Mouse (Mus musculus): ENCODE data around the gene Fam216a. TPM values are rescaled to one million over a fixed set of nuclear protein-coding genes. Genes with fewer than 3 reads are reported as not detected.
"Not testable (repeated sequence)": the region's sequence is repeated elsewhere in the genome, so short reads cannot be mapped to it uniquely, and the experiment has no call there.

The Fam216a gene
- polyA plus RNA-seq (2012; ENCODE audit: insufficient read depth, insufficient read length, missing spikeins) = 8.3 and 11.5 TPM in 2 replicates

- Histone ChIP-seq H3K4me3 (ENCODE audit: insufficient read depth, low read length) (peak within 1 kb of the TSS; percentile 79), H3K4me1 (ENCODE audit: control insufficient read depth, insufficient read depth, low read length) (peaks cover 3% of the 10 kb centered on the region; the same call in 1 of the 2 replicates), H3K27ac (ENCODE audit: insufficient read depth, low read depth, low read length) (peak within 1 kb of the TSS; percentile 52)
- TF ChIP-seq POLR2A (IDR thresholded peaks at IDR 0.05; ENCODE audit: borderline replicate concordance, low read depth, low read length) (0 out of 2 replicates have a peak, but pooled peaks have one; percentile 77), CTCF (IDR thresholded peaks at IDR 0.05; ENCODE audit: low read depth, low read length) (no peak)
Measured at GRCm38 (mm10) chr5:122372192-122372769, at the start of gene Fam216a. Fam216a (minus strand) TSS chr5:122372364.

- Histone ChIP-seq H3K27ac (ENCODE audit: insufficient read depth, low read depth, low read length) (peak within 1 kb of the TSS; percentile 72), H3K4me3 (ENCODE audit: insufficient read depth, low read length) (peak within 1 kb of the TSS; percentile 94), H3K4me1 (ENCODE audit: control insufficient read depth, insufficient read depth, low read length) (peaks cover 7% of the 10 kb centered on the region)
- no peak for TF ChIP-seq POLR2A (IDR thresholded peaks at IDR 0.05; ENCODE audit: borderline replicate concordance, low read depth, low read length)
- no peak for TF ChIP-seq CTCF (IDR thresholded peaks at IDR 0.05; ENCODE audit: low read depth, low read length)
Measured at GRCm38 (mm10) chr5:122421271-122422068, 49.3 kb upstream of the Fam216a start, which contains the start of gene Anapc7. Anapc7 (plus strand) TSS chr5:122421693.

DNA sequence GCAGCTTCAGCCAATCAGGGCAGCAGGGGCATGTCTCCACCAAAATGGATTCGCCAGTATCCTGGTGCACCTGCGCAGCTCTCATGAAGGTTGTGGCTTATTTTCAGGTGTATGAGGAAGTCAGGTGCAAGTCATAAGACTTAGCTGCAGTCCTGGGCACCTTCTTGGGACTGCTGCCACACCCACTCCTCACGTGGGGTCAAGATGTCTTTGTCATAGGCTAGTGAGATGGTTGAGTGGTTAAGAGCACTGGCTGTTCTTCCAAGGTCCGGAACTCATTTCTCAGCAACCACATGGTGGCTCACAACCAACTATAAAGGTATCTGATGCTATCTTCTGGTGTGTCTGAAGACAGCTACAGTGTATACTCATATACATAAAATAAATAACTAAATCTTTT, 48.5 kb upstream of the Fam216a start:
- H3K4me1 ChIP-seq (ENCODE audit: control insufficient read depth, insufficient read depth, low read length); H3K27ac ChIP-seq (ENCODE audit: insufficient read depth, low read depth, low read length); H3K4me3 ChIP-seq (ENCODE audit: insufficient read depth, low read length): not testable (repeated sequence)

GRCm38 (mm10) chr5:122415465-122415864, 43.3 kb upstream of the Fam216a start:
- Histone ChIP-seq H3K27ac (ENCODE audit: insufficient read depth, low read depth, low read length) (no peak overlapping the region), H3K4me3 (ENCODE audit: insufficient read depth, low read length) (no peak overlapping the region), H3K4me1 (ENCODE audit: control insufficient read depth, insufficient read depth, low read length) (peaks cover 3% of the 10 kb centered on the region; the same call in 1 of the 2 replicates)
- no peak for TF ChIP-seq CTCF (IDR thresholded peaks at IDR 0.05; ENCODE audit: low read depth, low read length)
- TF ChIP-seq POLR2A (IDR thresholded peaks at IDR 0.05; ENCODE audit: borderline replicate concordance, low read depth, low read length) = no peak

GRCm38 (mm10) chr5:122414351-122414750, 42.2 kb upstream of the Fam216a start:
- TF ChIP-seq POLR2A (IDR thresholded peaks at IDR 0.05; ENCODE audit: borderline replicate concordance, low read depth, low read length) (no peak), CTCF (IDR thresholded peaks at IDR 0.05; ENCODE audit: low read depth, low read length) (no peak)
- Histone ChIP-seq H3K4me3 (ENCODE audit: insufficient read depth, low read length) (no peak overlapping the region), H3K4me1 (ENCODE audit: control insufficient read depth, insufficient read depth, low read length) (peaks cover 3% of the 10 kb centered on the region; the same call in 1 of the 2 replicates), H3K27ac (ENCODE audit: insufficient read depth, low read depth, low read length) (no peak overlapping the region)

DNA sequence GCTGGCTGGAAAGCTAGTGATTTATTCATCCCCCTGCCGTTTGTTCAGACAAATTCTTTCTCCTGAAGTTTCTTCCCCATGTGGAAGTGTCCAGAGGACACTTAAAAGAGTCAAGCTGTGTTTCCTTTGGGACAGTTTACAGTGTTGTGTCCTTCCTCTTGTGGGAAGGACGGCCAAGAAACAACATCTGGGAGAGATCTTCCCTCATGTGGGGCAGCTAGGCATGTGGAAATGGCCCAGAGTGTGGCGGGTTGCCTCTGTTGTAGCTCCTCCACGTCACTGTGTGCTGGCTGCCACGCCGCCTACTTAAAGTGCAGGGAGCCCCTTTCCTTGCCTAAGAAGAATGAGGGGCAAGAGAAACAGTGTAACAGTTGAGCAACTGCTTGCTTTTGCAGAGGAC, 40.7 kb upstream of the Fam216a start:
- H3K4me1 ChIP-seq (ENCODE audit: control insufficient read depth, insufficient read depth, low read length) = peaks cover 3% of the 10 kb centered on the region; the same call in 1 of the 2 replicates
- TF ChIP-seq POLR2A (IDR thresholded peaks at IDR 0.05; ENCODE audit: borderline replicate concordance, low read depth, low read length) = no peak
- TF ChIP-seq CTCF (IDR thresholded peaks at IDR 0.05; ENCODE audit: low read depth, low read length) = no peak
- H3K4me3 ChIP-seq (ENCODE audit: insufficient read depth, low read length) = no peak overlapping the region
- no peak overlapping the region for H3K27ac ChIP-seq (ENCODE audit: insufficient read depth, low read depth, low read length)

DNA sequence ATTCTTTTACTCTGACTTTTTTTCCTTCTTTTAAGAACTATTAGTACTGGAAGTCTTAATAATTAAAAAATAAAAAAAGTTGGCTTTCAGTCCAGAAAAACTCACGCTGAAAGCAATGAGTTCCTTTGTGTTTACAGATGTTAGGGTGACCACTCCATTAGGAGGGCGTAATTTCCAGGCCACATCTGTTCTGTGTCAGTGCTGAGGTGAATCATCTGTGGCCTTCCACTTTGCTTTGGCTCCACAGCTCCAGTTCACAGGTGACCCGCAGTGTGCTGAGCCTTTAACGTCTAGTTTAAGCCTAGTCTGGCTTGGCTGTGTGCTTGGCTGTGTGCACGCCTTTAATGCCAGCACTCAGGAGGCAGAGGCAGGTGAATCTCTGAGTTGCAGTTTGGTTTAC, 39.7 kb upstream of the Fam216a start:
- no peak overlapping the region for H3K27ac ChIP-seq (ENCODE audit: insufficient read depth, low read depth, low read length)
- H3K4me1 ChIP-seq (ENCODE audit: control insufficient read depth, insufficient read depth, low read length) = peaks cover 3% of the 10 kb centered on the region; the same call in 1 of the 2 replicates
- H3K4me3 ChIP-seq (ENCODE audit: insufficient read depth, low read length) = no peak overlapping the region
- TF ChIP-seq CTCF (IDR thresholded peaks at IDR 0.05; ENCODE audit: low read depth, low read length) (no peak), POLR2A (IDR thresholded peaks at IDR 0.05; ENCODE audit: borderline replicate concordance, low read depth, low read length) (no peak)

DNA sequence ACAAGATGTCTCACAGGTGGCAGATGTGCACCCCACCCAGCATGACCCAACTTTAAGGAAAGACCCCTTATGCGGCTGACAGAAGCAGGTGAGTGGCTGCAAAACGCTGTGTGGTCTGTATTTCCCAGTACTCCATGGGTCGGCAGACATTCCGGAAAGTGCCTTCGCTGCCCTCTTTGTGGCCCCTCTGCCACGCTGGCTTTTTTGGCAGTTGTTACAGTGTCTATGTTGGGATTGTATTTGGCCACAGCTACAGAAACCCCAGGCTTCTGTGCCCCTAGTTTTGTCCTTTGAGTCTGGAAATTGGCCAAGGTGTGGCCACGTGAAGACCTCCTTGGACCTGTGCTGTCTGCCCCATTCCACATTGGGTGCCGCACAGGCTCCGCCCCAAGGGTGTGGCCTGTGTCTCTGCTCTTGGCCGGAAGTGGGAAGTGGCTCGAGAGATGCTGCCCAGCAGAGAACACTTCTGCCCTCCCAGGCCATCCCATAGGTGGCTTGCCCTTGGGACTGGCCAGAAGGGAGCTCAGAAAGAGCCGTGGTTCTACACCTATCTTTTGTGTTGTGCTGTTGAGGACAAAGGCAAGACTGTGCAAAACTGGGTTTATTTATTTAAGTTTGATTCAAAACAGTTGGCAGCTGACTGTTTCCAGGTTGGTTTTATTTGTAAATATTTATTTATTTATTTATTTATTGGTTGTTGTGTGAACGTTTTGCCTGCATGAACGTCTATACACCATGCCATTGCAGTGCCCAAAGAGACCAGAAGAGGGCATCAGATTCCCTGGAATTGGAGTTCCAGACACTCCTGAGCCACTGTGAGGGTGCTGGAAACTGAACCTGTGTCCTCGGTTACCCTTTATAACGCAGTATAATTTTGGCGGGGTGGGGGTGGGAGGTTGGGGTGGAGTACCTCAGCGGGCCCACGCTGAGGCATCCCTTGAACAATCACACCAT, 37.8 kb upstream of the Fam216a start:
- TF ChIP-seq CTCF (IDR thresholded peaks at IDR 0.05; ENCODE audit: low read depth, low read length) (no peak), POLR2A (IDR thresholded peaks at IDR 0.05; ENCODE audit: borderline replicate concordance, low read depth, low read length) (no peak)
- H3K4me1 ChIP-seq (ENCODE audit: control insufficient read depth, insufficient read depth, low read length) = peaks cover 3% of the 10 kb centered on the region; the same call in 1 of the 2 replicates
- H3K27ac ChIP-seq (ENCODE audit: insufficient read depth, low read depth, low read length) = no peak overlapping the region
- no peak overlapping the region for H3K4me3 ChIP-seq (ENCODE audit: insufficient read depth, low read length)

DNA sequence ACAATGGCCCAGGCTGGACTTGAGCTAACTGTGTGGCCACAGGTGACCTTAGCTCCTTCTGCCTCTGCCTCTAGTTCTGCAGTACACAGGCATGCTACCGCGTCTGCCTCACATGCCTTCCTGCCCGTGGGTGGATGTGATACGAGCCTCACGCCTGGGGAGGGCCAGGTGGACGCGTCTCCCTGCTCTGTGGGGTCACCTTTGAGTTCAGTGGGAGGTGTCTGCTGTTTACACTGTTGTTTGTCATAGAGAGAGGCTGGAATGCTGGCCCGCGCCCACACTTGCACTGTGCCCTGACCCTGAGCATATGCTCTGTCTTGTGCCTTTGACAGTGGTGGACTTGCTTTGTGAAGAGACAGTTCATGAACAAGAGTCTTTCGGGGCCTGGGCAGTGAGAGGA, 33.4 kb upstream of the Fam216a start:
- no peak overlapping the region for H3K27ac ChIP-seq (ENCODE audit: insufficient read depth, low read depth, low read length)
- TF ChIP-seq POLR2A (IDR thresholded peaks at IDR 0.05; ENCODE audit: borderline replicate concordance, low read depth, low read length) (no peak), CTCF (IDR thresholded peaks at IDR 0.05; ENCODE audit: low read depth, low read length) (no peak)
- no peak overlapping the region for H3K4me3 ChIP-seq (ENCODE audit: insufficient read depth, low read length)
- H3K4me1 ChIP-seq (ENCODE audit: control insufficient read depth, insufficient read depth, low read length) = peaks cover 7% of the 10 kb centered on the region
